Mouse (Mus musculus) kidney, adult 2 months (tissue): ENCODE measurements around the gene Calr4.

Experiments
- CTCF ChIP-seq: fragments of 200-500 bp; conservative IDR thresholded peaks from 2 replicates; pipeline ENCODE4 v1.5.1; 2011; ENCODE audit warnings: low read depth, mild to moderate bottlenecking, control low read depth, low read length, moderate library complexity, mixed read lengths; ENCODE audit not compliant: insufficient read depth, insufficient read length
- POLR2A ChIP-seq: fragments of 200-500 bp; IDR thresholded peaks from one replicate; pipeline ENCODE4 v1.6.1; 2011; ENCODE audit warnings: low read depth, low read length, control low read depth

DNA sequence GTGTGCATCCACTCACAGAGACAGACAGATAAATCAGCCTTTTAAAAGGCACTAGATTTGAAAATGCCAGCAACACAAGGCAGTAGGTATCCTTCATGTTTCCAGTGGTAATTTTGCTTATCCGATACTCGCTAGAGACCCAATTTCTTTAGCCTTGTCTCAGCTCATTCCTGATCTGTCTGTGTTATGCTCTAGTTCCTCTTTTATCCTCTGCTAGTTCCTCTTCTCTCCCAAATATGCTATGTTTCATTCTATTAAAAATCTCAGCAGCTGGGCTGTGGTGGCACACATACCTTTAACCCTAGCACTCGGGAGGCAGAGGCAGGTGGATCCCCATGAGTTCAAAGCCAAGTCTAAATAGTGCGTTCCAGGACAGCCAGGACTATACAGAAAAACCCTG lies 37.5 kb downstream of the Calr4 start:
- TF ChIP-seq CTCF: no peak
- no peak for TF ChIP-seq POLR2A
